Mouse (Mus musculus): ENCODE measurements around the gene S100pbp. TPM values are rescaled to one million over a fixed set of nuclear protein-coding genes. Genes with fewer than 3 reads are reported as not detected.

S100pbp gene
- polyA plus RNA-seq, 1 experiment from 2014 or later, result 30.7 TPM

DNA sequence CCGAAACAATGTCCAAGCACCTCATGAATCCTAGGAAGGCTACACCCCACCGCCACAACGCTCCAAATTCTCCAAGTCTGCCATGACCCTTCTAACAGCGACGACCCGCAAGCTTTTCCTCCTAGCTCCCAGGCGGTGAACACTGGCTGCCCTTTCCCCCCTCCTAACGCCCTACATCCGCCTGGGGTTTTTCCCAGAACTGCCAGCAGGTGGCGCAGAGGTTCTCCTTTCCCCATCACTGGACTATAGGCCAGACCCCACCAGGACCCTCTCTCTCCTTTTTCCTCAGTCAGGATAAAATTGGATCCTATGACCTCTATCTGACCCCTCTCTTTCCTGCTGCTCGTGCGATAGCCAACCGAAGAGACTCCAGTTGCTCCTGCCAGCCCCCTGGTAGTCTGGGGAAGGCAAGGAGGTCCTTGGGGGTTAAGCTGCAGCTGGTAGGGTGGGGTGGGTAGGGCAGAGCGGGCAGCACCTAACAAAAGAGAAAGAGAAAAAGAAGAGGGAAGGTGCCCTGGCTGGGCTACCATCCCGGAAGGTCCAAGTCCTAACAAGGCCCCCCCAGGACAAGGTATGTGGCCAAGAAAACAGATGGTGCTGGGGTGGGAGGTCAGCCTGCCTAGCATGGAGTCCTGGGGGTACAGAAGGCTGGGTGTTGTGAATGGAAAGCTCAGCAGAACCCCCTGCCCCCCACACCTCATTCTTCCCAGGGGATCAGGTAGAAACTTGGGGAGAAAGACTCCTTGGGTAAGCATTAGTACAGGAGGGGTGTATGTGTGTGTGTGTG, 54.5 kb downstream of the S100pbp start:
- no peak overlapping the region for H3K9ac ChIP-seq (ENCODE audit: low read length)
- ATAC-seq (replicated peaks; ENCODE audit: low FRiP score) (0 out of 2 replicates have a peak, but pooled peaks have one; percentile 43), DNase-seq (ENCODE audit: low spot score) (peak; percentile 94)
- H3K36me3 ChIP-seq (ENCODE audit: control insufficient read depth, insufficient read depth, low read length), result no peaks in the 10 kb centered on the region
- no peak overlapping the region for H3K4me3 ChIP-seq (ENCODE audit: low read depth, low read length)
- no peaks in the 10 kb centered on the region for H3K9me3 ChIP-seq (ENCODE audit: control insufficient read depth, low read length)
- H3K27ac ChIP-seq (ENCODE audit: low read depth, low read length), result no peak overlapping the region
- H3K4me1 ChIP-seq (replicated peaks; ENCODE audit: control insufficient read depth, insufficient read depth, low read length), result peaks cover 4% of the 10 kb centered on the region; the same call in 1 of the 2 replicates
- H3K27me3 ChIP-seq (ENCODE audit: control insufficient read depth, insufficient read depth, low read length), result peaks cover 25% of the 10 kb centered on the region
- 9% methylated on average over 15 of the region's 15 CpGs for WGBS
- no peak overlapping the region for H3K4me2 ChIP-seq (ENCODE audit: low read depth, low read length, severe bottlenecking)

DNA sequence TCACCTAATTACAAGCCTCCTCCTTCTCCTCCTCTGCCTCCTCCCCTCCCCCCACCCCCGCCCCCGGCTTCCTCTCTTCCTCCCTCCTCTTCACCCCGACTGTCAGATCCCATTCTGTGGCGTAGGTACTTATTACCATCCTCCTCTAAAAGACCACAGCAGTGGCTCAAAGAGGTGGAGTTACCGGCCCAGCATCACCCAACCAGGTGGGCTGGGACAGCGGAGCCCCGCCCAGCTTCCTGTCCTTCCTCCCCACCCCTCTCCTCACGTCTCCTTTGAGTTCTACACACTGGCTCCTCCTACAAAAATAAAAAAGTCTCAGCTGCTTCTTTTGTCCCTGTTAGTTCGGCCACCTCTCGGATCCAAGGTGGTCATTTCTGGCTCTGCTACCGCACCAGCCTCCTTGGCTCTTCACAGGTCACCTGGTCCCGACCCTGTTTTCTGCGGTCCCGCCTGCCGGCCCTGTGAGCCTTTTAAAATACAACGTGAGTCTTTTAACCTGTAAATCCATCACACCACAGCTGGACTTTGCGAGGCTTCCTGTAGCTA, 58.7 kb downstream of the S100pbp start:
- Histone ChIP-seq H3K9ac (ENCODE audit: low read length) (peak overlapping the region; percentile 8; the same call in 1 of the 2 replicates), H3K27me3 (ENCODE audit: control insufficient read depth, insufficient read depth, low read length) (peaks cover 5% of the 10 kb centered on the region), H3K9me3 (ENCODE audit: control insufficient read depth, low read length) (no peaks in the 10 kb centered on the region), H3K4me1 (replicated peaks; ENCODE audit: control insufficient read depth, insufficient read depth, low read length) (peaks cover 6% of the 10 kb centered on the region; the same call in 1 of the 2 replicates), H3K36me3 (ENCODE audit: control insufficient read depth, insufficient read depth, low read length) (no peaks in the 10 kb centered on the region), H3K27ac (ENCODE audit: low read depth, low read length) (no peak overlapping the region), H3K4me2 (ENCODE audit: low read depth, low read length, severe bottlenecking) (peak overlapping the region; percentile 39; the same call in 1 of the 2 replicates), H3K4me3 (ENCODE audit: low read depth, low read length) (peak overlapping the region; percentile 14; the same call in 1 of the 2 replicates)
- no peak for DNase-seq (ENCODE audit: low spot score)
- WGBS, result 9% methylated on average over 16 of the region's 17 CpGs
- ATAC-seq (replicated peaks; ENCODE audit: low FRiP score), result no peak

DNA sequence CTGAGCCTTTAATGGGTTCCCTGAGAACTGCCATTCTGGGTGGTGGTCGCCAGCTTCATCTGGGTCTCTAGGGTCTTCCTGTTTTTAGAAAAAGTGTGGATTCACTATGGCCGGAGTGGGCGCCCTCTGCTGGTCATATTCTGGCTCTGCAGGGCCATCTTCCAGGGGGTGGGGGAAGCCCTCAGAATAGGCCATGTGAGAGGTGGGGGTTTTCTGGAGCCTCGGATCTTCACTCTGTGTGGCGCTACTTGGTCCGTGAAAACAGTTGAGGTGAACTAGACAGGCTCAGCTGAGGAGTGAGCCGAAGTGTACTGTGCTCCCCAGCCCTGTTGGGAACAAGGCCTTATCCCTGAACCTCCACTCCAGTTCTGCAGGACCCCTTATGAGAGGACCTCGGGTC, 59.4 kb downstream of the S100pbp start:
- Histone ChIP-seq H3K9ac (ENCODE audit: low read length) (peak overlapping the region; percentile 8; the same call in 1 of the 2 replicates), H3K27ac (ENCODE audit: low read depth, low read length) (no peak overlapping the region), H3K27me3 (ENCODE audit: control insufficient read depth, insufficient read depth, low read length) (peaks cover 5% of the 10 kb centered on the region; the same call in 1 of the 2 replicates)

DNA sequence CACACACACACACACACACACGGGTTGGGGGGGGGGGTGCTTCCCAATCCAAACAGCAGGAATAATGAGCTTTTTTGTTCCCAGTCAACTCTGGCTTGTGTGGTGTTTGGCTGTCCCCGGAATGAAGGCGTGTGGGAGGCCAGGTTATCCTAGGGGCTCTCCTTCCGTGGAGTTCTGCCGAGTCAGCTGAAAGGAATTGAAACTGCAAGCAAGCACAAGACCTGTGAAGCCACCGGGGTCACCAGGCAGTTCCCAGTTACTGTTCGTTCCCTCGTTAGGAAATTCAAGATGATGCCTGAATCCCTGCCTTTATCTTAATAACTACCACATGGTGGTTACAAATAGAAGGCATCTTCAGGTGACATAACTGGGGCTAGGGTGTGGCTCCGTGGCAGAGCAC, 60.1 kb downstream of the S100pbp start:
- no peaks in the 10 kb centered on the region for H3K9me3 ChIP-seq (ENCODE audit: control insufficient read depth, low read length)
- no peak for DNase-seq (ENCODE audit: low spot score)
- ATAC-seq (replicated peaks; ENCODE audit: low FRiP score), result no peak
- WGBS, result 47% methylated on average over 9 of the region's 9 CpGs
- no peaks in the 10 kb centered on the region for H3K36me3 ChIP-seq (ENCODE audit: control insufficient read depth, insufficient read depth, low read length)
- H3K27me3 ChIP-seq (ENCODE audit: control insufficient read depth, insufficient read depth, low read length), result peaks cover 3% of the 10 kb centered on the region; the same call in 1 of the 2 replicates
- no peak overlapping the region for H3K27ac ChIP-seq (ENCODE audit: low read depth, low read length)
- H3K9ac ChIP-seq (ENCODE audit: low read length), result no peak overlapping the region
- peaks cover 9% of the 10 kb centered on the region; the same call in 1 of the 2 replicates for H3K4me1 ChIP-seq (replicated peaks; ENCODE audit: control insufficient read depth, insufficient read depth, low read length)
- no peak overlapping the region for H3K4me2 ChIP-seq (ENCODE audit: low read depth, low read length, severe bottlenecking)
- H3K4me3 ChIP-seq (ENCODE audit: low read depth, low read length), result no peak overlapping the region

More for the DNA sequence above, 59.4 kb downstream of the S100pbp start:
- Histone ChIP-seq H3K36me3 (ENCODE audit: control insufficient read depth, insufficient read depth, low read length) (no peaks in the 10 kb centered on the region), H3K4me2 (ENCODE audit: low read depth, low read length, severe bottlenecking) (peak overlapping the region; percentile 39; the same call in 1 of the 2 replicates), H3K4me1 (replicated peaks; ENCODE audit: control insufficient read depth, insufficient read depth, low read length) (peaks cover 9% of the 10 kb centered on the region; the same call in 1 of the 2 replicates), H3K9me3 (ENCODE audit: control insufficient read depth, low read length) (no peaks in the 10 kb centered on the region), H3K4me3 (ENCODE audit: low read depth, low read length) (peak overlapping the region; percentile 14; the same call in 1 of the 2 replicates)
- peak; percentile 66 for ATAC-seq (replicated peaks; ENCODE audit: low FRiP score)
- WGBS, result 4% methylated on average over 8 of the region's 8 CpGs
- DNase-seq (ENCODE audit: low spot score), result peak; percentile 84

DNA sequence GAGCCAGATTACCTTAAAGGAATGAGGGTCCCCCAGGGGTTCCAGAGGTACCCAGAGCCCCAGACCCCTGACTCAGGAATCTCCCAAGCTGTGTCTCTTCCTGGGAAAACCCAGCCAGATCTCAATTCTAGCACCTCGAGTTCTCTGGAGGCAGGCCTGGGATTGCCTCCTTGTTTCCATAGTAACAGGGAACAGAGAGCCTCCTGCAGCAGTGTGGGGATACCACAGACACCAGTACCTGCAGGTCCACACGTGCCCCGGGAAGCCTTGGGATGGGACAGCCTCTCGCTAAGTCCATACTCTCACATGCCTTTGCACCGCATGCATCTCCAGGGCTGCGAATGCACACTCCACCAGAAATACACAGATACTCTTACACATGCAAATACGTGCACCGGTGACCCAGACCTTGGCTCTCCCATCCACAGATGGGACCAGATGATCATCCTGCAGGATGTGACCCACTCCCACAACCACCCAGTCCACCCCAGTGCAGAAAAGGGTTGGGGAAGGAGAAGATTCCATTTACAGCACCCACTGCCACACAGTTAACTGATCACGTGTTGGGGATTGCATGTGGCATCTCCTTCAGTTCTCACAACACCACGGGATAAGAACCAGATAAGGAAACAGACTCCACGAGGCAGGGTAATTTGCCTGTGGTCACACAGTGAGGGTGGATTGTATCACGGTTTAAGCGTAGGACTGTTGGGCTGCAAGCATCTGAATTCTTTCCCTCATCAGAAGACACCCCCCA, 60.8 kb downstream of the S100pbp start:
- H3K36me3 ChIP-seq (ENCODE audit: control insufficient read depth, insufficient read depth, low read length), result no peaks in the 10 kb centered on the region
- H3K9me3 ChIP-seq (ENCODE audit: control insufficient read depth, low read length), result no peaks in the 10 kb centered on the region
- H3K27ac ChIP-seq (ENCODE audit: low read depth, low read length), result no peak overlapping the region
- H3K4me2 ChIP-seq (ENCODE audit: low read depth, low read length, severe bottlenecking), result no peak overlapping the region
- DNase-seq (ENCODE audit: low spot score) (no peak), ATAC-seq (replicated peaks; ENCODE audit: low FRiP score) (no peak)
- H3K27me3 ChIP-seq (ENCODE audit: control insufficient read depth, insufficient read depth, low read length), result peaks cover 3% of the 10 kb centered on the region; the same call in 1 of the 2 replicates
- H3K4me3 ChIP-seq (ENCODE audit: low read depth, low read length), result no peak overlapping the region
- WGBS, result 68% methylated on average over 13 of the region's 13 CpGs
- H3K9ac ChIP-seq (ENCODE audit: low read length), result no peak overlapping the region
- peaks cover 9% of the 10 kb centered on the region; the same call in 1 of the 2 replicates for H3K4me1 ChIP-seq (replicated peaks; ENCODE audit: control insufficient read depth, insufficient read depth, low read length)

DNA sequence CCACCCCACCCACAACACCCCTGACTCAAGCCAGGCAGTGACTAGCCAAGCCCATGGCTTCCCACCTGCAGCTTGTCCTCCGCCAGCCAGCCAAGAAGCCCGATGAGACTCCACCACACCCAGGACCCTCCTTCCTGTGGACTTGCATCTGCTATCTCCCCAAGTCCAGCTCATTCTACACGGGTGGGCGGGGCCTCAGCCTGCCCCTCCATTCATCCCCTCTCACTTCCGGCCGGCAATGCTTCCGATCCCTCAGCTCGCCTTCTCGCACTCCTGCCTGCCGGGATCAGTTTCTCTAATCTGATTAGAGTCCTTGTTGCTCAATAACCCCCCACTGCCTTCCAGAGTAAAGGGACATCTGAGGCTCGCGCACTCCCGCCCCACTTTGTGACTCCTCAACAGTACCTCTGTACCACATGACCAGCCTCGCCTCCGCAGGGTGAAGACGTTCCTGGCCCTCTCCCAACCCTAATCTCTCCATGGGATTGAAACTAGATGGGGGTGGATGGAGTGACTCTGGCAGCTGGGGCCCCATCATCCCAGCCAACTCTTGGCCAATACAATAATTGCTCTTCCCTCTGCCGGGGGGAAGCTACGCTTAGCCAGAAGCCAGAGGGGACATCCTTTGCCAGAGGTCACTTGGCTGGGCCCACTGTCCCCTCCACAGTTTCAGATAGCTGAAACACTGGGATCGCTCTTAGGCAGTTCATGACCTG, 63.6 kb downstream of the S100pbp start:
- H3K4me3 ChIP-seq (ENCODE audit: low read depth, low read length), result peak overlapping the region; percentile 19
- no peak for ATAC-seq (replicated peaks; ENCODE audit: low FRiP score)

DNA sequence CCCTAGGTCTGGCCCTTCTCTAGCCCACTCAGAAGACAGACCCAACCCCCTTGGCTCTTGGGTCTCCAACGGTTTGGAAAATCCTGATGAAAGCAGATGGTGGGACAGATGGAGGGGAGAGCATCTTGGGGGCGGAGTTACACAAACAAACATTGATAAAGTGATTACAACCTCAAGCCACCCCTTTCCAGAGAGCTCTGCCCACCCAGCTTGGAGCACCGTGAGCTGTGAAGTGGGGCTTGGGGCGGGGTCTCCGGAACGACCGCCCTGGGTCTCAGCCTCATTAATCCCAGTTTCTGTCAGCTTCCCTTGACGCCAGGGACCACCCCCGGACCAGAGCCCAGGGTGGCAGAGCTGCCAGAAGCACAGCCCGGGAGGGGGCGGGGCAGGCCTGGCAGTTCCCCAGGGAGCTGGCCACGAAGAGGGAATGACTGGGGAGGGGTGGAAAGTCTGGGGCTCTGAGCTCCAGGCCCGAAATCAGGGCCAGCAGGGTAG, 64.8 kb downstream of the S100pbp start:
- Histone ChIP-seq H3K36me3 (ENCODE audit: control insufficient read depth, insufficient read depth, low read length) (no peaks in the 10 kb centered on the region), H3K27ac (ENCODE audit: low read depth, low read length) (no peak overlapping the region), H3K9ac (ENCODE audit: low read length) (no peak overlapping the region; the same call in 1 of the 2 replicates), H3K4me3 (ENCODE audit: low read depth, low read length) (no peak overlapping the region), H3K9me3 (ENCODE audit: control insufficient read depth, low read length) (no peaks in the 10 kb centered on the region), H3K4me1 (replicated peaks; ENCODE audit: control insufficient read depth, insufficient read depth, low read length) (peaks cover 12% of the 10 kb centered on the region), H3K27me3 (ENCODE audit: control insufficient read depth, insufficient read depth, low read length) (peaks cover 31% of the 10 kb centered on the region), H3K4me2 (ENCODE audit: low read depth, low read length, severe bottlenecking) (no peak overlapping the region)
- 6% methylated on average over 13 of the region's 13 CpGs for WGBS
- ATAC-seq (replicated peaks; ENCODE audit: low FRiP score), result no peak
- DNase-seq (ENCODE audit: low spot score), result no peak

More for the DNA sequence above, 63.6 kb downstream of the S100pbp start:
- Histone ChIP-seq H3K36me3 (ENCODE audit: control insufficient read depth, insufficient read depth, low read length) (no peaks in the 10 kb centered on the region), H3K27me3 (ENCODE audit: control insufficient read depth, insufficient read depth, low read length) (peaks cover 24% of the 10 kb centered on the region), H3K4me1 (replicated peaks; ENCODE audit: control insufficient read depth, insufficient read depth, low read length) (peaks cover 14% of the 10 kb centered on the region), H3K9me3 (ENCODE audit: control insufficient read depth, low read length) (no peaks in the 10 kb centered on the region), H3K4me2 (ENCODE audit: low read depth, low read length, severe bottlenecking) (peak overlapping the region; percentile 37), H3K9ac (ENCODE audit: low read length) (no peak overlapping the region), H3K27ac (ENCODE audit: low read depth, low read length) (no peak overlapping the region)
- WGBS, result 6% methylated on average over 19 of the region's 19 CpGs
- DNase-seq (ENCODE audit: low spot score), result no peak

DNA sequence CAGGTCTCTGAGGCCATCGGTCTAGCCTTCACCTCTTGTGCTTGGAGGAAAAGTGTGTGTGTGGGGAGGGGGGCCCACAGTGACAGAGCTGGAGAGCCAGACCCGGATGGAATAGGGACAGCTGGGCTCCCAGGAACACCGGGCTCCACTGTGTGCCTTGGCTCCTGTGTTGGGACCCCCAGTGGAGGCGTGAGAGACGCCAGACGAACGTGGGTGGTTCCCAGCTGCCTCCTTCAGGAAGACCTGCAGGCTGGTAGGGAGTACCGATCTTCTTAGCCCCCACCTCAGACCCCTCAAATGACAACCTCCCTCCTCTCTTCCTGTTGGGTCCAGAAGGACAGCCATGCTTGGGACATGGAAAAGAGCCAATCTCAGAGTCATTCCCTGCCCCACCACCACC, 66.8 kb downstream of the S100pbp start:
- ATAC-seq (replicated peaks; ENCODE audit: low FRiP score), result no peak
- H3K9ac ChIP-seq (ENCODE audit: low read length), result no peak overlapping the region
- 50% methylated on average over 8 of the region's 8 CpGs for WGBS
- no peaks in the 10 kb centered on the region for H3K9me3 ChIP-seq (ENCODE audit: control insufficient read depth, low read length)
- no peak overlapping the region for H3K27ac ChIP-seq (ENCODE audit: low read depth, low read length)
- peaks cover 12% of the 10 kb centered on the region for H3K4me1 ChIP-seq (replicated peaks; ENCODE audit: control insufficient read depth, insufficient read depth, low read length)
- H3K36me3 ChIP-seq (ENCODE audit: control insufficient read depth, insufficient read depth, low read length), result no peaks in the 10 kb centered on the region
- H3K4me3 ChIP-seq (ENCODE audit: low read depth, low read length), result no peak overlapping the region
- H3K4me2 ChIP-seq (ENCODE audit: low read depth, low read length, severe bottlenecking), result no peak overlapping the region
- DNase-seq (ENCODE audit: low spot score), result no peak
- H3K27me3 ChIP-seq (ENCODE audit: control insufficient read depth, insufficient read depth, low read length), result peaks cover 31% of the 10 kb centered on the region

All from forebrain, embryonic 11.5 days (tissue).